Mouse (Mus musculus) bone marrow, adult 2 months (tissue): Measurements from ENCODE around the gene Shpk.

Experiments
- CTCF ChIP-seq: fragments of 200-500 bp; IDR thresholded peaks from 2 replicates; pipeline ENCODE4 v1.5.1; 2011; ENCODE audit warnings: low read length, control low read depth; ENCODE audit not compliant: control insufficient read depth, insufficient read depth
- POLR2A ChIP-seq: fragments of 200-500 bp; IDR thresholded peaks from 2 replicates; pipeline ENCODE4 v1.6.1; 2011; ENCODE audit warnings: low read depth, mild to moderate bottlenecking, control low read depth, low read length, borderline replicate concordance; ENCODE audit not compliant: control insufficient read depth

DNA sequence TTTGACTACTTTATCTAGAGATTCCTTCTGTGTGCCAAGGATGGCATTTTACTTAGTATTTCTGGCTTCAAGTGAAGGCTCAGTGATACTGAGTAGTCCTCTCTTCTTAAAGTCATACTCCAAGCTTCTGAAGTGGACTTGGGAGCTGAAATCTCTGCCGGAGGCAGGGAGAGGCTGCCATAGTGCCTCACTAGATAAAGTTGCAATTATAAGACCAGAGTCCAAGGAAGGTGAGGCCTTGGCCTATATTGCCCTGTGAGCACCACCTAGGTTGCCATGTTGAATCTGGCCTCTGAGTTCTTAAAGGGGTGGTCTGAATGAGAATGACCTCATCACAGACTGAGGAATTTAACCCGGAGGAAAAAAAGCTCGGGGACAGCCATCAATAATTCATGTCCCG is 43.5 kb downstream of the Shpk start:
- TF ChIP-seq CTCF (no peak), POLR2A (no peak)
